Mouse (Mus musculus): ENCODE measurements around the gene Ddhd1.

Gene Ddhd1

DNA sequence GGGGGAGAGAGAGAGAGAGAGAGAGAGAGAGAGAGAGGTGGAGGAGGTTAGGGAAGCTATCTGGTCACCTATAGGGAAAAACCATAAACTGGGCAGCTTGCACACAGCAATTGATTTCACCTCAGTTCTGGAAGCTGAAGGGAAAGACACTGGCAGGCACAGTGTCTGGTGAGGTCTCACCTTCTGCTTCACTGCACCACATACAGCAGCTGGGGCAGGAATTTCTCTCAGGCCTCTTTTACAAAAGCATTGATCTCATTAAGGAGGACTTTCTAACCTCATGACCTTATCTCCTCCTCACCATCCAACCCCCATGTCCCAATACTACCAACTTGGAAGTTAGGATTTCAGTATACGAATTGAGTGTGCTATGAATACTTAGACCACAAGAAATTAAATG is 13.2 kb downstream of the Ddhd1 start:
- no peak for DNase-seq (ENCODE audit: low read depth, low spot score)

DNA sequence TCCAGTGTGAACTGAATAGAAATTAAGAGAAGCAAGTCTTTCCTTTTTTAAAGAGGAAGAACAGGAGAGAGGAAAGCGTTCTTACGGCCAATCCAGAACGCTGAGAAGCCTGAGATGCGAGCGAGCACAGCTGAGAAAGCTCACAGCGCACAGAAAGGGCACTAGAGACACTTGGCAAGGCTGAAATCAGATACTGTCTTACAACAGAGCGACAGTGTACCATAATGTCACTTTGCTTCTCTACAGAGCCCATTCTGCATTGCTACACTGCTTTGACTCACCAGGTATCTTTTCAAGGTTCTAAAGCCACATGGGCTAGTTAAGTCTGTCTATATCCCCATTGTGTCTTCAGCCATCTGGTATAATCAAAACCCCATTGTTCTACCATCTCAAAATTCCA is 13.7 kb downstream of the Ddhd1 start:
- no peak for DNase-seq (ENCODE audit: low read depth, low spot score)

DNA sequence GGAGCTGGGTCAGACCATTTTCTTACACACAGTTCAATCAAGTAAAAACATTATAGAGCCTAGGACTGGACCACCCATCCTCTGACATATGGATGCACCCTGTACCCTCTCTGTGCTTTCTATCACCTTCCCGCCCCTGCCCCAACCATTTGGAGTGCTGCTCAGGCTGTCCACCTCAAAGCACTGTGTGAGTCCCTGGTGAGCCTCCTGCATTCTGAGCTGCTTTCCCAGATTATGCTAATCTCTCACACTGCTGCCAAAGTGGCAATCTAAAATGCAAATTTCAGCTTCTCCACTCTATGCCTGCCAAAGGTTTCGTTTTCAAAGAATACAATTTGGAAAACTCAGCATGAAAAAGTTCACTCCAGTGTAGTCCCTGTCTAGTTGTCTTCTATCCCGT is 14.5 kb downstream of the Ddhd1 start:
- no peak for DNase-seq (ENCODE audit: low read depth, low spot score)

DNA sequence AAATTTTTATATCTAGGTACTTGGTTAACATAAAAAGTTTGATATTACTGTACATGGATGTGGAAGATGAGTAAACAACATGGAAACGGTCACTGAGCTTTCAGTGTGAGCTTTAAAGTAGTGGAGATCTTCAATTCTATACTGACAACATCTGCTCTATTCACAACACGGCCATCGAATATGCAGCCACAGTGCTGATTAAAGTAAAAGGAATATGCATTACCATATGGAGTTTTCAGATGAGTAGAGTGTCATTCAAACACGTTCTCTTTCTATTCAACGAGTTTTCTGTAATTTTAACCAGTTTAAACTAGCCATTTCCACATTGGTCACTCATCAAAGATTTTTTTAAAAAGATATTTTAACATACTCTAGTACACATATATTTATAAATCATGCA is 15.1 kb downstream of the Ddhd1 start:
- DNase-seq (ENCODE audit: low read depth, low spot score): no peak

DNA sequence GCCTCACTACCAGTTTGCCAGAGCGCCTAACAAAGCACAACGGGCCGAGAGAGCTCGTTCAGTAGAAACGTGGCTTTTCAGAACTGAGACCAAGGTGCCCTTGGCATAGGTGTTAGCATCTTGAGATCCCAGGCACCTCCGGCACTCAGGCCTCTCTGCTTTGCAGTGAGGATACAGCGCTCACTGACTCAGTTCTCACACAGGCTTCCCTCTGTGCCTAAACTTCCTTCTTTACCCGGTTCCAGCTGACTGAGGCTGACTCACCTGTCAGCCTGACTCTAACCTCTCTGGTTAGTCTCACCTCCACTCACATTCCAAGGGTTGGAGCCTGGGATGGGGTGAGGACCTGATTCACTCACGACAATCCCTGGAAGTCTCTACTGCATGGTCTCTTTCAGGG is 15.7 kb downstream of the Ddhd1 start:
- DNase-seq (ENCODE audit: low read depth, low spot score): no peak

DNA sequence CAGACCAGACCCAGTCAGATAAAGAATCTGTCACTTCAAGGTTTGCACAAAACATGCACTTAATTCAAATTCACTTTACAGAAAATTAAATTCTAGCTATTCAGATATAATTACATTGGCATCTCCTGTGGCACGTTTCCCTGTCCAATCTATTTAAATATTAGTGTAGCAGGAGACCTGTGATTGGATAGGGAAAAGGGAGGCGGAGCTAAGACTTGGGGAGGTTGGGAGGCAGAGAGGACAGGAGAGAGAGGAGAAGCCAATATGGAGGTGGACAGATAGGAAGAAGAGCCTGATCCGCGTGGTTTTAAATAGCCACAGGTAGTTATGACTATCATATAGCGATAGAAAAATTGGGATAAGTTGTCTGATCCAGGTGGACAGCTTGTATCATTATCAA is 19.2 kb downstream of the Ddhd1 start:
- DNase-seq (ENCODE audit: low read depth, low spot score): no peak

DNA sequence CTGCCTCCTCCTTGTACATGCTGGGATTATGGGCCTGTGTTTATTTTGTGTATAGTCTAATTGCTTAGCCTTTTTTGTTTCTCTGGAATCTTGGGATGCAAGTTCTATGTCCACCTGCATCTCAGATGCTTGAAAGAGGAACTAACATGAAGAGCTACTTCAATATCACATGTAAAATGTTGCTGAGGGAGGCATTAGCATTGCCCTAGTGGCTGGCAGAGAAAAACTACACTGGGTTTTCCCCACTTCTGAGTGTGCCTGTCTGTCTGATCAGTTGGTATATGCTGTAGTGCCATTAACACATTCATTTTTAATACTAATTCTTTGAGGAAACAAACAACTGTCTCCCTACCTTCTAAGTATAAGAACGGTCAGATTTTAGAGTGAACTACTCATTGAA is 22.4 kb downstream of the Ddhd1 start:
- DNase-seq (ENCODE audit: low read depth, low spot score): no peak

DNA sequence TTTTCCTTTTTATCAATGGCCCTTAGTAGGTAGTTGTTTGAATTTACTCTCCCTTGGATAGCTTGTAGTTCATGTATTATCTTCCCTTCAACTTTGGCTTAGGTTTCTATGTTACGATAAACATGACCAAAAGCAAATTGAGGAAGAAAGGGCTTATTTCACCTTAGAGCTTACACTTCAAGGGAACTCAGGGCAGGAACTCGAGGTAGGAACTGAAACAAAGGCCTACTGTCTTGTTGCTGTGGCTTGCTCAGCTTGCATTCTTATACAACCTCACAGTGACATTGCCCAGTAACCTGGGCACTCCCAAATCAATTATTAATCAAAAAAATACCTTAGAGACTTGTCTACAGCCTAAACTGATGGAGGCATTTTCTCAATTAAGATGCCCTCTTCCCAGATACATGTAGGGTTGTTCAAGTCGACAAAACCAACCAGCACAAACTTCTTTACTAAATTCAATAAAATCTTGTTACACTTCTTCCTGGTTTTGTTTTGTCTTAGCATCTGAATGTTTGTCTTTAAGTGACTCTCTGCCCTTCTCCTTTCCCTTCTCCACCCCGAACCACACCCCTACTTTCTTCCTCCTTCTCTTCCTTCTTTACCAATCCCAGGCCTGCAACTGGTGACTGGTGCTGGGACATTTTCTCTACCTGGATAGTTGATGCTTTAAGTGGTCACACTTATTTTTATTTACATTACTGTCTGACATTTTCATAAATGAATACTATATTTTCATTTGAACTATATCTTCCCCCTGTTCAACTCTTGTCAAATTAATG is 25.0 kb downstream of the Ddhd1 start:
- no peak for DNase-seq (ENCODE audit: low read depth, low spot score)

DNA sequence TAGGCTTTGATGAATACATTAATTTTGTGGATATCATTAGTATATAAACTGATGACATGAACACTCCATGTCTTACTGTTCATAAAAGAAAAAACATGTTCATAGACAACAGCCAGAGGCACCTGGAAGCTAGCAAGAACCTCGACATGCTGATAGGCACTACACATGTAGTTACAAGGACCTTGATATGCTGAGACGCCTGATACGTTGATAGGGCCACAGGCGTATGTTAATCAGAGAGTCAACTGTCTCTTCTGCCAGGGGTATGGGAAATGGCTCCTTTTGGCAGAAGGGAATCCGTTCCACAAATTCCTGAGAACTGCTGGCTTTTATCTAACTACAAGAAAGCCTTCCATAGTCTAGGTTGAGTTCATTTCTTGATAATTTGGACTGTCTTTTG is 27.4 kb downstream of the Ddhd1 start:
- DNase-seq (ENCODE audit: low read depth, low spot score): no peak

DNA sequence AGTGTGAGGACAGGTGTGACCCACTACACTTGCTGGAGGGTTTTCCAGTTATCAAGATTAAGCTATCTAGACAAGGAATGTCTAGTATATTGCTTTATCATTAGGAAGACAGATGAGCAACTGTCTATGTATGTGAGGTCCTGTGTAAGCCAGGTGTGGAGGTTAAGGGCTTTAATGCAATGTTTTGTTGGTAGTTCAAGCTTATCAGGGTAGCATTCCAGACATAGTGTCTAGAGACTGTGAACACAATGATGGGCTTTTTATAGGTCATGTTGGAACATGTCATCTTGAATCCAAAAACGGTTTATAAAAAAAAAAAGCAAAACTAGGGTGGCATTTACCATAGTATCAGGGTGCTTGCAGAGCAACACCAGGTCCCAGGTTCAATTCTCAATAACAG is 28.0 kb downstream of the Ddhd1 start:
- DNase-seq (ENCODE audit: low read depth, low spot score): no peak

DNA sequence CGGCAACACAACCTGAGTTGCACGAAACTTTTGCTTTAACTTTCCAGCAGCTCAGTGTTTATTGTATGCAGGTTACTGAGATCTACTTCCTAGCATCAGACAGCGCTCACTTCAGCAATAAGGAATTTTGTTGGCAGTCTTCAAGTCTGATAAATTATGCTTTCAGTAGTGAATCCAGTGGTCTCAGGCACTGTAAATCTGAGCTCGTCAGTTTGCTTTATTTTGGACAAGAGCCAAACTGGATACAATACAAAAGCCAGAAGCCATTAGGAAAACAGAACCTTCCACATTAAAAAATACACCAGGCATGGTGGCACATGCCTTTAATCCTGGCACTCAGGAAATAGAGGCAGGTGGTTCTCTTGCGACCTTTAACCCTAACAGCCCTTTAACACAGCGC is 39.6 kb downstream of the Ddhd1 start:
- no peak for DNase-seq (ENCODE audit: low read depth, low spot score)

DNA sequence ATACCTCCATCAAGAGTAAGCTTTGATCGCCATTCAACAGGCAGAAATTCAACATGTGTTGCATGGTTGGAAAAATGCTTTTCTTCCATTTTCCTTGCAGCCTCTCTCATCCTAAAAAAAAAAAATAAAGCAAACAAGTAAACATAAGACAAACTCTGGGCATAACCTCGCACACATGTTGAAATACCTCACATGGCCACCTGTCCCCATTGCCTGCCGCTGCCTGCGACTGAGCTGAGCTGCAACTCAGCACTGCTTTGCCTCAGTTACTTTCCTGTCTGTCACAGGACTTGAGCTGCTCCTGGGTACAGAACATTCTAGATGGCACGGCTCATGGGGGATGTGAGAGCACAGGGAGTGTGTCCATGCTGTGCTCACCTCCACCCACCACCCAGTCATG is 41.4 kb downstream of the Ddhd1 start:
- DNase-seq (ENCODE audit: low read depth, low spot score): no peak

DNA sequence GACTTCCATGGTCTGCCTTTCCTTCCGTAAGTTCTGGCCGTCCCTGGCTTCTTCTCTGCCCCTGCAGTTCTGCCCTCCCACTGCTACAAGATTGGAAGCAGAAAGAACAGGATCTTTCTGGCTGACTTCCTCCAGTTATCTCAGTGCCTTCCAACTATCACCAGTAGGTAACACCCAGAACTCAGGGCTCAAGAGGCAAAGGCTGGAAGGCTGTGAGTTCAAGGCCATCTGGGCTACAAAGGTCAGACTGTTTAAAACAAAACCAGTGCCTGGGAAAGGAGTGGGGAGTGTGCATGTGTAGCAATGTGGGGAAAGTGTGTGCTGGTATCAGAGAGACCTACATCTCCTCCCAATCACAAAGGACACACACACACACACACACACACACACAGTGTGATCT is 42.2 kb downstream of the Ddhd1 start:
- DNase-seq (ENCODE audit: low read depth, low spot score): no peak

DNA sequence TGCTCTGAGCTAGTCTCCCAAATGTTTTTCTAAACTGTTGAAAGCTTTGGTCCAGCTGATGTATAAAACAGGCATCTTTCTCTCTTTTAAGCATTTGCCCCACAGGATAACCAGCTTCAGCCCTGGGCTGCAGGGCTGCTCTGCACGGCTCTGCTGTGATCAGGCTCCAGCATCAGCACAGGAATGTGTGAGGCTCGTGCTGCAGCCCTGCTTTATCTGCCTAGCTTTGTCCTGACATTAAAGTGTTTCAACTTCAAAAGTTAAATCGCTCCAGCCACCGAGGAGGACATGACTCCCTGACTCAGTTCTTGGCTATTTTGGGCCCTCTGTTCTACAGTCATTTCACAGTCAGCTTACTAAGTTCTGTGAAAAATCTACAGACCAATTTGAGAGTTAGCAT is 43.1 kb downstream of the Ddhd1 start:
- no peak for DNase-seq (ENCODE audit: low read depth, low spot score)

DNA sequence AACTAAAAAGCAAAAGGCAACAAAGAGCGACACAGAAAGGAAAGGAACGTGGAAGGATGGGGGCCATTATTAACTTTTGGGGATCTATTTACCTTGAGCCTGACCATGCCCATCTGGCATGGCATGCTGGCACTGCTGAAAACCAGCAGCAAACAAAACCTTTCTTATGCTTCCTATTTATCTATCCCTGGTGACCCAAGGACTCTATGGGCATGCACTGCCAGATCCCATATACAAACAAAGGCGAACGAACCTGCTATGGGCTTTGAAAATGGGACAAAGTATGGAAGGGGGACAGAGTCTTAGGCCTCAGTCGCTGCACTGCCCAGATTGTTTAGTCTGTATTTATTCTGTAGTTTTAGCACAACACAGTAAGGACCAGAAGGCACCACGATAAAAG is 43.5 kb downstream of the Ddhd1 start:
- no peak for DNase-seq (ENCODE audit: low read depth, low spot score)

DNA sequence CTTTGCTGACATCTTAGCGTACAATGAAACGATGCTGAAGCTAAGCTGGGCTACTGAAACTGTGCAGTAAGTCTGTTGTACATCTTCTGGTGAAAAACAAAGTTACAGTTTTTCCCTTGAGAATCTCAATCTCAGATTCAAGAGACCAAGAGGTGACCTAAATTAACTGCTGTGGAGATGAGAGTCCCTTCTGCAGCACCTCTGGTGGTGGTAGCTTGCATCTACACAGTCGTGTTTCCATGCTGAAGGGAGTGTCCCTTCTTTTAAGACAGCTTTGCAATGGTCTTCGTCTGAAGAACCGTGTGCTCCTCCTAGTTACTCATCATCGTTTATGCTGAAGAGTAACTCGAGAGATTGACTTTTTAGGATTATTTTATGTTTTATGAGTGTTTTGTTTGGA is 46.3 kb downstream of the Ddhd1 start:
- DNase-seq (ENCODE audit: low read depth, low spot score): no peak

DNA sequence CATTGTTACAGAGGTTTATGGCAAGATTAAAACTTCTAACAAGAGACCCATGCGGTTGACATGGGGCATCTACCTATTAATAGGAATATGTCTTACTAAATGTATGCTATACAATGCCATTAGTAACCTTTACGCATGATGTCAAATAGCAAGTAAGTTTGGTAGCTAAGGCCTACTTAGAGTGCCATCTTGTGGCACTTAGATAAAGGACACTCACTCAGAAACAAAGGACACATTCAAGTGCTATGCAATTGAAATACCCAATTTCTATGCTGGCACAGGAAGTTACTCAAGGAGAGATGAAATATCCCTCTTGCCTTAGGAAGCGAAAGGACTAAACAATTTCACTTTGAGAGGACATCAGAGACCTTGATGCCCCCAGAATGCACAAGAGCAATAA is 55.9 kb downstream of the Ddhd1 start:
- DNase-seq (ENCODE audit: low read depth, low spot score): peak; percentile 20

DNA sequence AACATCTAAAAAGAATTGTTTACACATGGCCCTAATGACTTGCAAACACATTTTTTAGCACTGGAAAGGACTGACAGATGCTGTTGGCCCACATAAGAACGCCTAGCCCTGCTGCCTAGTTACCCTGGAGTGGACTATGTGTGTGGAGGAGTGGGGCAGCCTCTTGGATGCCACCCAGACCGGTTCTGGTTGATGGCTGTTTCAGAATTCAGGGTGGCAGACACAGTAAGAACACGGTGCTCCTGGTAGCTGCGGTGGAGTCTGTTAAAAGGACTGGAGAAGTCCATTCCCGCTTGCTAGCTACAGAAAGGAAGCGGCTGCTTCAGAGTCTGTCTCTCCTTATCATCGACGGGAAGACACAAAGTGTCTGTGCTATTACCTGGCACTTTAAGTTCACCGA is 57.4 kb downstream of the Ddhd1 start:
- DNase-seq (ENCODE audit: low read depth, low spot score): no peak

DNA sequence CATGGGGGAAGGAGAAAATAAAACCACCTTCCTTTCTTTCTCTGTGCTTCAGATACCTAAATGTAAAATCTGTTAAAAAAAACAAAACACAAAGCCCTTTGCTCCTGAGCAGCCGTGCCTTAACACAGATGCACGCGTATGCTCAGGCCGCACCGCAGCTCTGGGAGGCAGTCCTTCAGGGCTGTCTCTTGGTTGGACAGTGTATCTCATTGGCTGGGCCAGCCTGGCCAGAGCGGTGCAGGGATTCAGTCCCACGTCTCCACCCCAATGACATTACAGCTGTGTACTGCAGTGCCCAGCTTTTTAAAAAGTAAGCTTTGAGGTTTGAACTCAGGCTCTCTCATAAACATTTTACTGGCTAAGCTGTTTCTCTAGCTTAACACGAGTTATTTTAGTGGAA is 60.1 kb downstream of the Ddhd1 start:
- DNase-seq (ENCODE audit: low read depth, low spot score): no peak

DNA sequence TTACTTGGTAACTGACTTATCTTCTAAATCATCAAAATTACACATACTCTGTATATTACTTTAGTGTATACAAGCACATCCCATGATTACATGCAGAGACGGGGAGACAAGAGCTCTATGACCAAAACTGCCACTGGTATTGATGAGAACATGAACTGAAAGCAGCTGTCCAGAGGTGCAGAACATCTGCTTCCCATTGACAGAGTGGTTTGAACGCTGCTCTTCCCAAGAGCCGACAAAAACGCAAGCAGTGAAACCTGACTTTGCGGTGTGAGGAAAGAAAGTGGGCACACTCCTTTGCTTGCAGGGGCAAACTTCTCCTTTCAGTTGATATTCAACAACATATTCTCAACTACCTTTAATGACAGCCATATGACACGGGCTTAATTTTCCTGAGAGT is 64.7 kb downstream of the Ddhd1 start:
- no peak for DNase-seq (ENCODE audit: low read depth, low spot score)

DNA sequence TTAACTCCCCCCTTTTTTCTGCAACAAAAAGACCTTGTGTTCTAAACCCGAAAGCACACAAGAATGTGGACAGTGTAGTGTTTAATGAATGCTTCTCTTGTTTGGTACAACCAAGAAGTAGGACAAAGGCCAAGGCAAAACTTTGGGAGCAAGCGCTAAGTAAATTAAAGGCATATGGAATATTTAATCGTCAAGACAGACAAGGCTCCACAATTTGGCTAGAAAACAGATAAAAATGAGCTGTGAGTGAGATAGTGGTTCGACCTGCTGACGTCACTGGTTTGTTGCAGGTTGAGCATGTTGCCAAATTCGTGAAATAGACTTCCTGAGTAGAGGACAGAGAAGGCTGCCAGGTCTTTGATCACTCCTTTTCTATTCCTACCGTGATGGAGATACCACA is 69.5 kb downstream of the Ddhd1 start:
- no peak for DNase-seq (ENCODE audit: low read depth, low spot score)

DNA sequence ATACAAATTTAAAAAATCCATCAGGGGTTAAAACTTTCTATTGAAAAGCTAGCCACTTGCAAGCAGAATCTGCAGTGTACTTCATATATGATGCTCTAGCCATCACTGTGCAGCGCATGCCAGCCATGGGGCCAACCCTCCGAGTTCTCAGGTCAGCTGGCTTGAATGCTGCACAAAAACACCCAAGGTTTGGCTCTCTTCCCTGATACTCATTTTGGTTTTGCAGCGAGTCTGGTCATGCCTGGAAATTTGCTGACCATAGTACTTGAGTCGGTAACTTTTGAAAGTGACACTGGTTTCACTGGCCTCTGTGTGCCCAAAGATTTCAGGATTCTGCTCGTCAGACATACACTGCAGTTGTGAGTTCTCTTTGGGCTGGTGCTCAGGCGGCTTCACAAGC is 70.4 kb downstream of the Ddhd1 start:
- no peak for DNase-seq (ENCODE audit: low read depth, low spot score)

DNA sequence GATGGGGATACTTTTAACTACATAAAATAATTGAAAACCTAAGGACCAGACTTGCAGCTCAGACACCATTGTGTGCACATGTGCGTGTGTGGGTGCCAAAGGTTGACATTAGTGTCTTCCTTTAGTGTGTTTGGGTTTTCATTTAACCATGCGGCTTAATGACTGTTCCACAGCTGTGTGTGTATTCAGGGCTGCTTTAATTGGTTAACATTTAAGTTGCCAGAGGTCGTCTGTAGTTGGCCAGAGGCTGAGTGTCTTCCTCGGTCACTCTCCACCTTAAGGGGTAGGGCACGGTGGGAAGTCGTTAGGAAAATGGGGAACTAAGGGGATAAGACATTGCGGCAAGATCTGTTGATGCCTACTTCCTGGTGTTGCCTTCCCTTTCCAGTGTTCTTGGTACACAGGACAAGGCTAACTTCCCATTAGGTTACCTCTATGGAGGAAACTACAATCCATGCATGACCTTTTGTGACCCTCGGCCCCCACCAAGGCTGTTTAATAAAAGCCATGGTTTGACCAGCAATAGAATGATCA is 74.4 kb downstream of the Ddhd1 start:
- DNase-seq (ENCODE audit: low read depth, low spot score): no peak
